Mouse (Mus musculus) CH12.LX (cell line): ENCODE results near the gene Srgap2. TPM values are rescaled to one million over a fixed set of nuclear protein-coding genes. Genes with fewer than 3 reads are reported as not detected.

Experiments used
- DNase-seq: peaks from one replicate; pipeline ENCODE4 v3.0.0-alpha.2; 2013; ENCODE audit errors: extremely low read depth
- H3K27ac ChIP-seq: 2 replicates; pipeline ENCODE4 v1.5.1; 2012; ENCODE audit warnings: low read depth, mild to moderate bottlenecking, control low read depth, moderate library complexity; ENCODE audit not compliant: insufficient read depth
- H3K27me3 ChIP-seq: replicated peaks from 2 replicates; pipeline ENCODE3; 2012; ENCODE audit warnings: inconsistent platforms
- H3K36me3 ChIP-seq, 2 experiments: replicated peaks in 1 of 2; 2 replicates each; pipeline versions ENCODE3 to v1.6.1; 2012; ENCODE audit warnings: inconsistent platforms in 1 of 2, low read length in 1 of 2, mild to moderate bottlenecking in 1 of 2, mixed read lengths in 1 of 2, moderate library complexity in 1 of 2; ENCODE audit not compliant: control insufficient read depth in 1 of 2, insufficient read depth in 1 of 2
- H3K4me1 ChIP-seq, 2 experiments: 2 replicates each; pipeline ENCODE4 v1.6.1; 2012; ENCODE audit warnings: inconsistent platforms in 1 of 2, moderate library complexity in 1 of 2; ENCODE audit not compliant: insufficient read depth in 2 of 2, control insufficient read depth in 1 of 2
- H3K4me2 ChIP-seq: 2 replicates; pipeline ENCODE4 v1.6.1; 2012; ENCODE audit warnings: low read depth, mild to moderate bottlenecking, control low read depth; ENCODE audit not compliant: poor library complexity, insufficient read depth, severe bottlenecking
- H3K4me3 ChIP-seq, 3 experiments: fragments of 150-350 bp in 1 of 3; sonication (generic) in 1 of 3; replicated peaks in 1 of 3; 2 replicates each; pipeline versions ENCODE3 to v1.5.1; 2011 to 2012; ENCODE audit warnings: low read depth in 2 of 3, low read length in 2 of 3, mild to moderate bottlenecking in 2 of 3, moderate library complexity in 2 of 3, control low read depth in 1 of 3, improper control_type of control experiment in 1 of 3, inconsistent platforms in 1 of 3, mixed read lengths in 1 of 3; ENCODE audit not compliant: poor library complexity in 1 of 3
- H3K79me2 ChIP-seq: replicated peaks from 2 replicates; pipeline ENCODE4 v1.6.1; 2012; ENCODE audit warnings: mild to moderate bottlenecking, moderate library complexity; ENCODE audit not compliant: control insufficient read depth, poor library complexity, insufficient read depth, severe bottlenecking; ENCODE audit errors: extremely low read depth
- H3K9ac ChIP-seq: 2 replicates; pipeline ENCODE4 v1.6.1; 2012; ENCODE audit warnings: low read depth, mild to moderate bottlenecking, control low read depth, moderate library complexity; ENCODE audit not compliant: insufficient read depth
- H3K9me3 ChIP-seq: replicated peaks from 2 replicates; pipeline ENCODE3; 2012; ENCODE audit warnings: low read length, inconsistent platforms, mixed read lengths
- CHD2 ChIP-seq: IDR thresholded peaks from 2 replicates; pipeline ENCODE4 v1.6.1; 2011; ENCODE audit warnings: low read length, improper control_type of control experiment
- EP300 ChIP-seq: IDR thresholded peaks from 2 replicates; pipeline ENCODE4 v1.6.1; 2011; ENCODE audit warnings: low read length, improper control_type of control experiment
- IRF4 ChIP-seq: IDR thresholded peaks from 2 replicates; pipeline ENCODE4 v1.6.1; 2014; ENCODE audit warnings: low read depth, mild to moderate bottlenecking, inconsistent platforms, low read length, improper control_type of control experiment
- KAT2A ChIP-seq: IDR thresholded peaks from 2 replicates; pipeline ENCODE4 v1.6.1; 2012; ENCODE audit warnings: low read length, improper control_type of control experiment, inconsistent platforms; ENCODE audit not compliant: insufficient replicate concordance
- MAFK ChIP-seq: IDR thresholded peaks from 2 replicates; pipeline ENCODE4 v1.6.1; 2011; ENCODE audit warnings: low read length, improper control_type of control experiment; ENCODE audit not compliant: insufficient replicate concordance
- MAX ChIP-seq: IDR thresholded peaks from 2 replicates; pipeline ENCODE4 v1.6.1; 2011; ENCODE audit warnings: low read length, improper control_type of control experiment
- MAZ ChIP-seq: IDR thresholded peaks from 2 replicates; pipeline ENCODE4 v1.6.1; 2012; ENCODE audit warnings: low read depth, mild to moderate bottlenecking, inconsistent platforms, low read length, improper control_type of control experiment, moderate library complexity
- MXI1 ChIP-seq: IDR thresholded peaks from 2 replicates; pipeline ENCODE4 v1.6.1; 2011; ENCODE audit warnings: mild to moderate bottlenecking, low read depth, low read length, improper control_type of control experiment
- MYC ChIP-seq: IDR thresholded peaks from 2 replicates; pipeline ENCODE4 v1.6.1; 2011; ENCODE audit warnings: low read depth, mild to moderate bottlenecking, improper control_type of control experiment, low read length
- NELFE ChIP-seq: IDR thresholded peaks from 2 replicates; pipeline ENCODE4 v1.6.1; 2011; ENCODE audit warnings: low read depth, low read length, improper control_type of control experiment
- NRF1 ChIP-seq: IDR thresholded peaks from 2 replicates; pipeline ENCODE4 v1.6.1; 2014; ENCODE audit warnings: low read depth, mild to moderate bottlenecking, inconsistent platforms, low read length, improper control_type of control experiment, moderate library complexity
- SIN3A ChIP-seq: IDR thresholded peaks from 2 replicates; pipeline ENCODE4 v1.6.1; 2012; ENCODE audit warnings: low read length, improper control_type of control experiment, inconsistent platforms
- TBP ChIP-seq: conservative IDR thresholded peaks from 2 replicates; pipeline ENCODE4 v1.6.1; 2011; ENCODE audit warnings: low read depth, low read length, improper control_type of control experiment
- UBTF ChIP-seq: IDR thresholded peaks from 2 replicates; pipeline ENCODE4 v1.6.1; 2012; ENCODE audit warnings: low read depth, mild to moderate bottlenecking, inconsistent platforms, low read length, improper control_type of control experiment, moderate library complexity
- ZC3H11A ChIP-seq: IDR thresholded peaks from 2 replicates; pipeline ENCODE4 v1.6.1; 2012; ENCODE audit warnings: low read depth, mild to moderate bottlenecking, inconsistent platforms, low read length, improper control_type of control experiment
- ZNF384 ChIP-seq: IDR thresholded peaks from 2 replicates; pipeline ENCODE4 v1.6.1; 2012; ENCODE audit warnings: low read depth, low read length, improper control_type of control experiment, inconsistent platforms
- dilution Hi-C: fragments of 300-500 bp; cut with MboI; formaldehyde crosslinking; loops from 2 replicates; pipeline ENCODE4 v1.14.3; 2020; ENCODE audit warnings: low sequenced_read_pairs; ENCODE audit not compliant: extremely low pct_unique_long_range_greater_than_20kb, extremely low pct_ligation_motif_present
- in situ Hi-C: fragments of 300-500 bp; cut with MboI; formaldehyde crosslinking; loops from 3 replicates; pipeline ENCODE4 v1.14.3; 2019; ENCODE audit warnings: low sequenced_read_pairs, low pct_ligation_motif_present, low pct_unique_long_range_greater_than_20kb, mixed read lengths
- polyA plus RNA-seq: library from polyadenylated mRNA; unstranded; fragments of >175 nt; gene quantifications from 2 replicates; pipeline ENCODE4 v1.2.1, GENCODE M21; 2012; ENCODE audit warnings: low read depth; ENCODE audit not compliant: insufficient read length
- total RNA-seq, 2 experiments: library from RNA; depleted of rRNA; stranded (reverse); fragments of 300-350 nt in 1 of 2; fragments of >200 nt in 1 of 2; gene quantifications; 2 replicates each; pipeline ENCODE4 v1.2.3; 2012 to 2014

The Srgap2 gene
- total and polyA plus RNA-seq, 3 experiments, result 9.7 to 28.1 (median 26.8) TPM

DNA sequence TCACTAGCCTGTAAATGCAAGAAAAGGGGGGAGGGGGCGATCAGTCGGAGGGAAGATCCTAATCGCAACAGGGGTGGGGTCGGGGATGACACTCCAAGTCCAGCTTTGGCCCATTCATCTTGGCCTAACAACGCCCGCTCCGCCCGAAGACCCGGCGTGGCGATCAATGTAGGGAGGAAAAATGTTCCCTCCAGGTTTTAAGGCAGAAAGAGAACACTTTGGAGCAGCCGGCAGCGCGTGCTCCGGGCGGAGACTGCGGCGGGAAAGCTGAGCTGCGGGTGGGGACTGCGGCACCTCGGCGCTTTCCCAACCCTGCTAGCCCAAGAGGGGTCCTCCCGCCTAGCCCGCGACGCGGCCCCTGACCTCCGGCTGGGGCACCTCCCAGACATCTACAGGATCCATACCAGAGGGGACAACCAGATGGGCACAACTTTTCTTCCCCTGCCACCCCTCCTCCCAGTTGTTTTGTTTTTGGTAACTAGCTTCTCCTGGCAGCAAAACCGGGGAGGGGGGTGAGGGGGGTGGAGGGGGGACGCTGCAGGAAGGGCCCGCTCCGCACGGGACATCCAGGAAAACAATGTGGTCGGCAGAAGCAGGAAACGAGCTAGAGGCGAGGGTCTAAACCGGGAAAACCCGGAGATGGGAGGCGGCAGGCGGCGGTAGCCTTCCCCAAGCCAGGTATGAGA, 1.4 kb downstream of the Srgap2 start:
- no peak for DNase-seq
- TF ChIP-seq MXI1, result 0 out of 2 replicates have a peak, but pooled peaks have one; percentile 20
- TF ChIP-seq TBP, result no peak
- dilution Hi-C loops (no loop called here), in situ Hi-C loops (no loop called here)
- peaks cover 3 to 42% of the 10 kb centered on the region in 2 experiments for H3K4me1 ChIP-seq
- peaks cover 0 to 3% of the 10 kb centered on the region in 2 experiments for H3K36me3 ChIP-seq
- no peaks in the 10 kb centered on the region for H3K27me3 ChIP-seq
- H3K79me2 ChIP-seq, result peaks cover 58% of the 10 kb centered on the region
- peak overlapping the region; percentile 91 for H3K4me2 ChIP-seq
- no peaks in the 10 kb centered on the region for H3K9me3 ChIP-seq
- peak overlapping the region; percentile 56 for H3K9ac ChIP-seq
- peak overlapping the region; percentile 88; the same call in 1 of the 2 replicates for H3K27ac ChIP-seq
- H3K4me3 ChIP-seq, result peak overlapping the region; percentile 68 to 90 (median 86)

DNA sequence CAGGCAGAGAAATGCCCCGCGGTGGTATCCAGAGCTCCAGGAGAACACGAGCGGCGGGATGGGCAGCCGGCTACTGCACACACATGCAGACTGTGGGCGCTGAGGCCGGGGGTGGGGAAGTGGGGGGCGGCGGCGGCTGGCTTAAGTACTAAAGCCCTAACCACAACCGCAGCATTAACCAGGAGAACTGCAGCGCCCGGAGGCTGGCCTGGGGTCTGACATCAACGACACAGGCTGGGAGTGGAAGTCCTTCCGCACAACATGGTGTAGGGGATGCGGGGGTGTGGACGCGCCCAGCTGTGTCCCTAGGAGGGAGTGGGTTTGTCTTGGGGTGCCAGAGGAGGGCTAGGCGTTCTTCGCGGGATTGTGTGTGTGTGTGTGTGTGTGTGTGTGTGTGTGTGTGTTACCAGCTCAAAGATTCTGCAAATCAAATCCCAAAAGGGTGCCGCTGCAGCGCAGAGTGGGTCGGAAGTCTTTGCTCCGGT, 2.0 kb downstream of the Srgap2 start:
- H3K79me2 ChIP-seq, result peaks cover 62% of the 10 kb centered on the region
- no peaks in the 10 kb centered on the region for H3K9me3 ChIP-seq
- TF ChIP-seq UBTF (no peak), CHD2 (0 out of 2 replicates have a peak, but pooled peaks have one; percentile 1)
- peaks cover 3 to 41% of the 10 kb centered on the region in 2 experiments for H3K4me1 ChIP-seq
- H3K9ac ChIP-seq, result peak overlapping the region; percentile 56
- dilution Hi-C loops, result no loop called here
- peak overlapping the region; percentile 91 for H3K4me2 ChIP-seq
- peaks cover 0 to 3% of the 10 kb centered on the region in 2 experiments for H3K36me3 ChIP-seq
- no peaks in the 10 kb centered on the region for H3K27me3 ChIP-seq
- peak overlapping the region; percentile 68 to 90 (median 86) for H3K4me3 ChIP-seq
- peak; percentile 39 for DNase-seq
- in situ Hi-C loops, result no loop called here
- no peak overlapping the region for H3K27ac ChIP-seq

DNA sequence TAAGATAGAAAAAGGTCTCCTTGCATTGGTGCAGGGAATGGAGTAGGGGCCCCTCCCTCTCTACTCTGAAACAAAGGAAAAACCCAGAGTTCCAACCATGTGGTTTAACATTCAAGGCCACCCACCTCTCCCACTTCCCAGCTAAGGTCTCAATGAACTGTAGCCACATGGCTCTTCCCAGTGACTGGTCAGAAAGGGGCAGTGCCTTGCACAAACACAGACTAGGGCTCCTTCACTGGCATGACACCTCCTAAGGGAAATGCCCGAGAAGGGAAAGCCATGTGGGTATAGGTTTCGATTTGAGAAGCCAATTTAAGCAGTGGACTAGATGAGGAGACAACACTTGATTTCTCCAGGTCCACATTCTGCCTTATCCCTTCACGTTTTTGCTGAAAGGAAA, 3.4 kb downstream of the Srgap2 start:
- peaks cover 3 to 47% of the 10 kb centered on the region in 2 experiments for H3K4me1 ChIP-seq
- H3K9me3 ChIP-seq, result no peaks in the 10 kb centered on the region
- peaks cover 57% of the 10 kb centered on the region for H3K79me2 ChIP-seq
- no peak overlapping the region for H3K27ac ChIP-seq
- H3K4me3 ChIP-seq, result peak overlapping the region; percentile 68 to 90 (median 86)
- in situ Hi-C loops, result no loop called here
- peaks cover 0 to 7% of the 10 kb centered on the region in 2 experiments for H3K36me3 ChIP-seq
- dilution Hi-C loops, result no loop called here
- DNase-seq, result no peak
- TF ChIP-seq SIN3A (peak; percentile 57; the same call in 1 of the 2 replicates), MXI1 (peak; percentile 74), ZC3H11A (no peak), MAFK (no peak), NELFE (no peak), EP300 (peak; percentile 6; the same call in 1 of the 2 replicates), NRF1 (no peak), MAX (peak; percentile 16; the same call in 1 of the 2 replicates), ZNF384 (no peak), MYC (0 out of 2 replicates have a peak, but pooled peaks have one; percentile 35), IRF4 (no peak), MAZ (no peak), TBP (no peak), KAT2A (no peak)
- H3K9ac ChIP-seq, result peak overlapping the region; percentile 56
- H3K27me3 ChIP-seq, result no peaks in the 10 kb centered on the region
- peak overlapping the region; percentile 91 for H3K4me2 ChIP-seq
